Mouse (Mus musculus) stomach, embryonic 15.5 days (tissue): ENCODE measurements around the gene Epsti1. TPM values are rescaled to one million over a fixed set of nuclear protein-coding genes. Genes with fewer than 3 reads are reported as not detected.
A peak's percentile ranks its signal among the peaks of the same experiment; 100 is the strongest.
"Not testable (repeated sequence)": the region's sequence is repeated elsewhere in the genome, so short reads cannot be mapped to it uniquely, and the experiment has no call there.

Experiments
- ATAC-seq: fragments of 200-750 bp; cut with Nextera tagmentation; 2 replicates; pipeline ENCODE4 v1.8.0; 2017; ENCODE audit warnings: low read depth, moderate number of reproducible peaks, moderate TSS enrichment; ENCODE audit not compliant: insufficient read depth, low FRiP score
- H3K27ac ChIP-seq: fragments of 300-500 bp; sonication (generic); 2 replicates; pipeline ENCODE4 v1.5.1; 2015; ENCODE audit warnings: mild to moderate bottlenecking, inconsistent platforms
- H3K27me3 ChIP-seq: fragments of 300-500 bp; sonication (generic); replicated peaks from 2 replicates; pipeline ENCODE4 v1.6.1; 2015; ENCODE audit warnings: inconsistent platforms
- H3K36me3 ChIP-seq: fragments of 300-500 bp; sonication (generic); 2 replicates; pipeline ENCODE4 v1.6.1; 2015; ENCODE audit warnings: inconsistent platforms
- H3K4me1 ChIP-seq: fragments of 300-500 bp; sonication (generic); 2 replicates; pipeline ENCODE4 v1.6.1; 2015; ENCODE audit warnings: inconsistent platforms
- H3K4me2 ChIP-seq: fragments of 300-500 bp; sonication (generic); 2 replicates; pipeline ENCODE4 v1.6.1; 2015; ENCODE audit warnings: mild to moderate bottlenecking, inconsistent platforms
- H3K4me3 ChIP-seq: fragments of 300-500 bp; sonication (generic); replicated peaks from 2 replicates; pipeline ENCODE4 v1.5.1; 2015; ENCODE audit warnings: inconsistent platforms
- H3K9ac ChIP-seq: fragments of 300-500 bp; sonication (generic); 2 replicates; pipeline ENCODE4 v1.6.1; 2015; ENCODE audit warnings: inconsistent platforms
- H3K9me3 ChIP-seq: fragments of 300-500 bp; sonication (generic); 2 replicates; pipeline ENCODE4 v1.6.1; 2016; ENCODE audit warnings: inconsistent platforms
- WGBS: fragments of 180-500 bp; shearing (Covaris S2); methylation state at CpG from one replicate; pipeline ENCODE4 v1.1.7; 2015; 5-methylcytosine and 5-hydroxymethylcytosine counted together
- polyA plus RNA-seq: library from polyadenylated mRNA; unstranded; fragments of >200 nt; fragmentation: Nextera tagmentation; extraction: Ambion mirVana; gene quantifications from 2 replicates; pipeline ENCODE4 v1.2.1, GENCODE M21; 2015

Epsti1 gene
- polyA plus RNA-seq: 2.6 and 3.4 TPM in 2 replicates

DNA sequence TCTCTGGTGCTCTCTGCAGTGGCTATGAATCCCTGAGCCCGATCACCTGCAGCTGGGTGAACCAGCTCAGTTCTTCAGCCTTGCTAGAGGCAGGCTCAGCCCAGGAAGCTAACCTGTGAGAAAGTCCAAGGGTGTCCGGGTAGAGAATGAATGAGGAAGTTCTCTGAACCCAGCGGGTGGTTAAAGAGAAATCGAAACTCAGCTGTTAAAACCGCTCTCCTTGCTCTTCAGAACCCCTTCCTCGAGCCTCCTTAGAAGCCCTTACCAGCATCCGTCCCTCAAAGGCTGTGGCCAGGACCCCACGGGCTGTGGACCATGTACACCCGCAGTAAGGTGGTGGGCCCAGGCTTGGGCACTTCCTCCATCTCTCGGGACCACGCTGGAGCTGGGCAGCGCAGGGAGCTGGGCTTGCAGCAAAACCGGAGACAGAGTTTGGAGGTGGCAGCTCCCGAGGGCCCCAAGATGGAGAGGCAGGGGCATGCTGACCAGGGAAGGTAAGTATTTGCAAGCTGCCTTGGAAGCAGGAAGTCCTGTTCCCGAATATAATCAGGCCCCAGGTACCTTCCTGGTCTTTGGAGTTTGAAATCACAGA lies at the start of gene Epsti1:
Epsti1 (plus strand) TSS at position 69 of the 592 bp plus-strand sequence.
- peak within 1 kb of the TSS; percentile 22; the same call in 1 of the 2 replicates for H3K4me3 ChIP-seq
- H3K27me3 ChIP-seq: no peaks in the 10 kb centered on the region
- H3K27ac ChIP-seq: no peak within 1 kb of the TSS
- H3K4me1 ChIP-seq: no peaks in the 10 kb centered on the region
- peak within 1 kb of the TSS; percentile 37 for H3K4me2 ChIP-seq
- no peaks in the 10 kb centered on the region for H3K36me3 ChIP-seq
- ATAC-seq: no peak
- H3K9me3 ChIP-seq: no peaks in the 10 kb centered on the region
- 55% methylated on average over 15 of the region's 15 CpGs for WGBS
- no peak within 1 kb of the TSS for H3K9ac ChIP-seq

DNA sequence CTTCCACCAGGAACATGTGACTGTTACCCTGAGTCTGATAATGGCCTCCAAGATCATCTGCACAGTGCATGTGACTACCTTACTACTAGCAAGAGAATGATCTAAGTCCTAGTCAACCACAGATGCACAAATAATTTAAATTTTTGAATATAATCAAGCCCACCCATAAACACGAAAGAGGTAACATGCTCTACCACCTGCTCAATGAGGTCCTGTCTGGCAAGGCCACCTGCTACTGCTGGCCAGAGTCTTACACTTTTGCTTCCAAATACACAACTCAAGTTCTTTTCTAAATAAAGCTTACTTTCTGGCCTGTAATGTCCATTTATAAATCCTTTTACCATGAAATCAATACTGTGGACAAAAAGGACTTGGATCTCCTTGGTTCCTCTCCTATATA lies 44.1 kb upstream of the Epsti1 start:
- WGBS: 79% methylated on average over 1 of the region's 1 CpGs
- Histone ChIP-seq H3K9me3 (no peaks in the 10 kb centered on the region), H3K4me1 (no peaks in the 10 kb centered on the region), H3K36me3 (0 out of 2 replicates have a peak, but pooled peaks cover 2% of the 10 kb centered on the region), H3K4me2 (no peak overlapping the region), H3K27ac (no peak overlapping the region), H3K4me3 (no peak overlapping the region), H3K27me3 (no peaks in the 10 kb centered on the region), H3K9ac (no peak overlapping the region)
- ATAC-seq: no peak

DNA sequence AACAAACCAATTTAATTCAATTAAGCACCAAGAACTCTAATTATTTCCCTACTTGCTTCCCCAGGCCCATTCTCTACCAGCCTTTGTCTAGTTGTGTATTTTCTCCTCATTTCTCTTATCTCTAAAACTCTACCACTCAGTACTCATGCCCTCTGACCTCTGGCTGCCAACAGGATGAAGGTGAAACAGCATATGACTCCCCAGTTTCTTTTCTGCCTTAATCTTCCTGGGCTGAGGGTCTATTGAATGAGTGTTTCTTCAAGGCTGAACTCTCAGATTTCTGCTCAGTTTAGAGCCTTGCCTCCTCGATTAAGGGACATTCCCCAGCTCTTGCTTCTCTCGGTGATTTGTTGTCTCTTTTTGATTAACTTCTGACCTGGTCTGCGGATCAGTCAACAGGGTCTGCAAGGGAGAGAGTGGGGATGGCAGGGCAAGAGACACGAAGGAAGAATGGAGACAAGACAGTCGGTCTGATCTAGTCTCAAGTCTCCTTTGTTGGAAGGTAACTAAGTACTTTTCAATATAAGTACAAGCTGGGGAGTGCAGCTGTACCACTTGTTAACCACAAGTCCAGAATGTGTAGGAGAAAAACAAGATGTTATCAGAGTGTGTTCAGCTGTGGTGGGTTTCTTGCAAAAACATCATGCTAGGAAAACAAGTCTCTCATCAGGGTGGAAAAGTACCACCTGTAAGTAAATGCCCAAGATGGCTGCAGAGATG lies 43.0 kb upstream of the Epsti1 start:
- Histone ChIP-seq H3K4me2 (no peak overlapping the region), H3K36me3 (no peaks in the 10 kb centered on the region), H3K27me3 (no peaks in the 10 kb centered on the region), H3K9ac (no peak overlapping the region), H3K4me3 (no peak overlapping the region), H3K9me3 (no peaks in the 10 kb centered on the region), H3K27ac (no peak overlapping the region), H3K4me1 (no peaks in the 10 kb centered on the region)
- WGBS: 42% methylated on average over 5 of the region's 5 CpGs
- ATAC-seq: no peak

DNA sequence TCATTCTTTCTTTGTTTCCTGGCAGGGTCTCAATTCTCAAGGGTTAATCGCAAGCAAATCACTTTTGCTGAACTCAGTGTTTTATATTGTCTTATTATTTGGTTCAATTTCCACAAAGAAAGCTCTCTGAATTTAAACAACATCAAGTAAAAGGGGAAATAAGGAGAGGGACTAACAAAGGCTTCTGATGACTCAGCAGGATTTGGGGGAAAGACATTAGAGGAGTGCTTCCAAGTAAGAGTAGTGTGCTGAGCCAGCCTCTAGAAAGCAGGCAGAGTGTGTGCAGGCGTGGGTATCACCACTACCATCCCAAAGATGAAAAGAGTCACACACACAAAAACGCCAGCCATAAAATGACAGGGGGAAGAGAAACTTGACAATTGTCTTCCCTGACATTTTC lies 40.0 kb upstream of the Epsti1 start:
- H3K4me2 ChIP-seq: no peak overlapping the region
- H3K4me3 ChIP-seq: no peak overlapping the region
- no peaks in the 10 kb centered on the region for H3K27me3 ChIP-seq
- H3K9me3 ChIP-seq: no peaks in the 10 kb centered on the region
- no peaks in the 10 kb centered on the region for H3K4me1 ChIP-seq
- ATAC-seq: no peak
- no peak overlapping the region for H3K9ac ChIP-seq
- no peaks in the 10 kb centered on the region for H3K36me3 ChIP-seq
- H3K27ac ChIP-seq: no peak overlapping the region
- WGBS: 79% methylated on average over 3 of the region's 3 CpGs

DNA sequence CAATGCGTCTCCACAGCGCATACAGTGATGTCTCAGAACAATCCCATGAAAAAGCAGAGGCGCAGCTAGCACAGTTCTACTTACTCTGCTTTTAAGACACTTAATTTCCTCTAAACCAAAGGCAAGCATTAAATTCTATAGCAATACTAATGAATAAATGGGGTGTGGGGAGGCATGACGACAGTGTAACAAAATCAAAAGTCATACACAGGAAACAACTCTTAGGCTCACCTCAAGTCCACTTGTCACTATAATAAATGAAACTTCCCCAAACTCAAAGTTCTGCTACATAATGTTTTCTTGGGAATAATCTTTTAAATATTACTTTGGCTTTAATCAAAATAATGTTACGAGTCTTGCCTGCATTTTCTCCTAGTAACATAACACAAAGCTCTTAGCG lies 39.5 kb upstream of the Epsti1 start:
- no peak overlapping the region for H3K27ac ChIP-seq
- no peak for ATAC-seq
- no peaks in the 10 kb centered on the region for H3K9me3 ChIP-seq
- no peaks in the 10 kb centered on the region for H3K4me1 ChIP-seq
- no peaks in the 10 kb centered on the region for H3K27me3 ChIP-seq
- no peak overlapping the region for H3K4me2 ChIP-seq
- no peak overlapping the region for H3K4me3 ChIP-seq
- H3K36me3 ChIP-seq: no peaks in the 10 kb centered on the region
- 81% methylated on average over 6 of the region's 6 CpGs for WGBS
- no peak overlapping the region for H3K9ac ChIP-seq

DNA sequence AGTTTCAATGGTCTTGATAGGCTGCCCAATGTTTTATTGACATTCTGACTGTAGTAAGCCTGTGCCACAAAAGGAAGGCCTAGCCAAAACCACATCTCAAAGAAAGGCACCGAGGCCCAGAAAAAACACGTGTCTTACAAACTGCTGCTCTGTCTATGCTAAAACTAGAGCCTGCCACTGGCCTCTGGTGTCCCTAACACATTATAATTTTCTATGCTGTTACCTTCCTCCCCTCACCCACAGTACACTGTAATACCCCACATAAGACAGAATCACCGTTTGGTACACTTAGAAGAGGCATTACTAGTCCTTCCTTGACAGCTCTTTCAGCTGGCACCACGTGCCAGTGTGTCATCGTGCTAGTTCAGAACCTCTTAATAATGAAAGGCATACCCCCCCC lies 36.4 kb upstream of the Epsti1 start:
- Histone ChIP-seq H3K27ac (no peak overlapping the region), H3K9ac (no peak overlapping the region), H3K4me2 (no peak overlapping the region), H3K4me1 (no peaks in the 10 kb centered on the region), H3K27me3 (no peaks in the 10 kb centered on the region), H3K4me3 (no peak overlapping the region), H3K36me3 (no peaks in the 10 kb centered on the region), H3K9me3 (no peaks in the 10 kb centered on the region)
- WGBS: 89% methylated on average over 5 of the region's 5 CpGs
- no peak for ATAC-seq

DNA sequence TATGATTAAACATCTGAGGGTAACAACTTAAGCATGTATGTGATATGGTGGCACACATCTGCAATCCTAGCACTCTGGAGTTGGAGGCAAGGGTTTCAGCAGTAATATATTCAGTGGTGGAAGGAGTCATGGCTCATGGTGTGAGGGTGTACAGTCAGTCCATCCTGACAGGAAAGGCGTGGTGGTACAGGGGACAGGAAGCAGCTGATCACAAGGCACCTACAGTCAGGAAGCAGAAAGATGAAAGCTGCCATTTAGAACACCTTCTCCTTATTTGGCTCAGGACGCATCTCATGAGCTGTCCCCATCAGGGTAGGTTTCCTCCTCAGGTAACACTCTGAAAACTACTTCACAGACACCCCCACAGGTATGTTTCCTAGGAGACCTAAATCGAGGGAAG lies 33.1 kb upstream of the Epsti1 start:
- ATAC-seq: no peak
- WGBS: 85% methylated on average over 3 of the region's 3 CpGs
- H3K4me3 ChIP-seq: no peak overlapping the region
- no peaks in the 10 kb centered on the region for H3K27me3 ChIP-seq
- H3K9ac ChIP-seq: no peak overlapping the region
- H3K9me3 ChIP-seq: no peaks in the 10 kb centered on the region
- H3K4me2 ChIP-seq: no peak overlapping the region
- no peaks in the 10 kb centered on the region for H3K4me1 ChIP-seq
- no peaks in the 10 kb centered on the region for H3K36me3 ChIP-seq
- no peak overlapping the region for H3K27ac ChIP-seq

DNA sequence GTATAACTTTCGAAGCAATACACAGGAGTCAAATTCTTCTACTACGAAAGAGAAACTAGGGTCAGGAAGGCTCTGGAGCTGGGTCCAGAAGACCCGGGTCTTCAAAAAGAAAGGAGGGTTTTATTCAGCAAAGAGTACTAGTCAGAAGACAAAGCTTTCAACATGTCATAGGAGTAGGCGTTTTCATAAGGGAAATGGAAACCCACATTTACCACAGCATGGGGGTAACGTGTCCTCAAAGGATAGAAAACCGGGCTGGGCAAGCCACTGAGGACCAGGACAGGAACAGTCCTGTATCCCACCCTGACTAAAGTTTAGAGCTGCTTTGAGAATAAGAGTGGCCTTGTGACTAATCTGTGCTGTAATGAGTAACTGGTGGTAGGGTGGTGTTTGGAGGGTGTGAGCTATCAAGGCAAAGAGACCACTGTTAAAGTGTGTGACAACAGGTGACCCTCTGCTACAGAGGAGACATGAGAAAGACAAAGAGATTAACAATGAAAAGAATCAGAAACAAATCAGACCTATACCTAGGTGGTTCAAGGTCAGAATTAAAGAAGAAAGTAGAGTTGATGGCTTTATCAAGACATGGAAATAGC lies 32.6 kb upstream of the Epsti1 start:
- Histone ChIP-seq H3K4me3 (no peak overlapping the region), H3K4me1 (no peaks in the 10 kb centered on the region), H3K27ac (no peak overlapping the region), H3K4me2 (no peak overlapping the region), H3K27me3 (no peaks in the 10 kb centered on the region), H3K36me3 (no peaks in the 10 kb centered on the region), H3K9me3 (no peaks in the 10 kb centered on the region), H3K9ac (no peak overlapping the region)
- ATAC-seq: no peak
- 90% methylated on average over 6 of the region's 6 CpGs for WGBS

DNA sequence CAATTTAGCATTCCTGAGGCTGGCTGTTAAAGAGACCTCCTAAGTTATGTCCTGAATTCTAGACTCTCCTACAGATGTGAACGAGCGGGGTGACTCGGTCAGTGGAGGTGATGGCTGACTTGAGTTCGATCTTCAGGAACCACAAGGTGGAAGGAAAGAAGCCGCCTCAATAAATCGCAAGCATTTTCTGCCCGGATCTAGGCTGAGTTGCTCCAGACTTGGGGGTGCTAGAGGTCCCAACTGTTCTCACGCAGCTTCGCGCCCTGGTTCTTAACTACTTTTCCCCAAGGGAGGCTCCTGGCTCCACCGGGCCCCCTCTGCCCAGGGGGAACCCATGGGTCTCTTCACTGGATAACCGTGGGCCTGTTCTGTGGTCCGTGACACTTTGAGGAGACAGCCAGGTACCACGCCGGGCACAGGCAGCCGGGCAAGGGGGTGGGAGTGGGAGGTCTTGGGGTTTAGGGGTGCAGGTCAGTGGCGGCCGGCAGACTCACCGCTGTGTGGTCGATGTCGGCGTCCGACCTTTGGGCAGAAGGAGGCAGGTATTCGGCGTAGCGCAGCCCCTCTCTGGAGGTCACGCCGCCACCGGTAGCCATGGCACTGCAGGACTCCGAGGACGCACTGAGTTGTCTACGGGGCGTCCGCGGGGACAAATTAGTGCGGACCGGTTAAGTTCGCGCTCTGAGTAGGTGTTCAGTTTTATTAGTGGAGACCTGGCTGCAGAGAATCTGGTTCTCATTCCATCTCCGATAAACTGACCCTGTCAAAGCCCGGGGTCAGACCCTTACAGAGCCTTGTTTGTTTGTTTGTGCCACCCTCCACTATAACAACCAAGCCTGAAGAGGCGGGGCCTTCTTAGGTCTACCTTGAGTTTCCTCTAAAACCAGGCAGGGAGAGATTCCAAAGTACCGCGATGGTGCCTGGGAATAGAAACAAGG lies 29.5 kb upstream of the Epsti1 start, which contains the start of gene Dnajc15:
Dnajc15 (minus strand) TSS at position 822 of the 938 bp plus-strand sequence.
- ATAC-seq: peak; percentile 92

DNA sequence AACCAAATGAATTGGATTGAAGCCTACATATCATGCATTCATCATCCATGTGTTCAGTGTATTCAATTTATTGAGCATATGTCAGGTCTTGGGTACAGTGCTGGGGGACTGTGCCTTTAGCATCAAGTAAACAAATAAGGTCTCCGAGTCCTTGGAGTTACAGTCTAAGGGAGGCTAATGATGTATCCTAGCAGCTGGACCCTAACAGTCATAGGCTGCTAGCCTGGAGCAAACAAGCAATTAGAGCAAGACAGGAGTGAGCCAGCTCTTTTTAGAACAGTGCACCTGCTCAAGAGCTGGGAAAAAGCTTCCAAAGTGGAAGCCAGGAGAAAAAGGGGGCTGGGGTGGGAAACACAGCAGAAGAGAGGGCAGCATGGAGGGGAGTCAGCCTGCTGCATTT lies 27.8 kb upstream of the Epsti1 start:
- 84% methylated on average over 1 of the region's 1 CpGs for whole genome bisulfite sequencing
- H3K36me3 ChIP-seq: no peaks in the 10 kb centered on the region
- ATAC-seq: no peak
- H3K4me1 ChIP-seq: no peaks in the 10 kb centered on the region
- no peaks in the 10 kb centered on the region for H3K9me3 ChIP-seq
- no peak overlapping the region for H3K4me3 ChIP-seq
- H3K27me3 ChIP-seq: no peaks in the 10 kb centered on the region
- no peak overlapping the region for H3K9ac ChIP-seq
- H3K27ac ChIP-seq: no peak overlapping the region
- H3K4me2 ChIP-seq: no peak overlapping the region

More for the DNA sequence above, 29.5 kb upstream of the Epsti1 start, which contains the start of gene Dnajc15:
- Histone ChIP-seq H3K27ac (no peak within 1 kb of the TSS), H3K4me3 (peak within 1 kb of the TSS; percentile 71), H3K4me2 (peak within 1 kb of the TSS; percentile 64), H3K27me3 (no peaks in the 10 kb centered on the region), H3K36me3 (no peaks in the 10 kb centered on the region), H3K9ac (peak within 1 kb of the TSS; percentile 42), H3K9me3 (no peaks in the 10 kb centered on the region), H3K4me1 (no peaks in the 10 kb centered on the region)
- WGBS: 3% methylated on average over 44 of the region's 44 CpGs

DNA sequence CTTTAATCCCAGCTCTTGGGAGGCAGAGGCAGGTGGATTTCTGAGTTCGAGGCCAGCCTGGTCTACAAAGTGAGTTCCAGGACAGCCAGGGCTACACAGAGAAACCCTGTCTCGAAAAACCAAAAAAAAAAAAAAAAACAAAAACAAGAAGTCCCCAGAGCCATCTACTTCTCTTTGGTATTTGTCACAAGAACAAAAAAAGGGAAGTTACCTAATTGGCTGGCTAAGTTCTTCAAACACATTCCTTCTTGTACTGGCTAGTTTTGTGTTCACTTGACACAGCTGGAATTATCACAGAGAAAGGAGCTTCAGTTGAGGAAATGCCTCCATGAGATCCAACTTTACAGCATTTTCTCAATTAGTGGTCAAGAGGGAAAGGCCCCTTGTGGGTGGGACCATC lies 26.2 kb upstream of the Epsti1 start:
- H3K4me2 ChIP-seq, H3K4me1 ChIP-seq, H3K27me3 ChIP-seq, ATAC-seq, H3K4me3 ChIP-seq, H3K36me3 ChIP-seq, H3K9ac ChIP-seq, H3K9me3 ChIP-seq, H3K27ac ChIP-seq: not testable (repeated sequence)
- 74% methylated on average over 2 of the region's 2 CpGs for WGBS
